Mouse (Mus musculus) stomach, embryonic 14.5 days (tissue): ENCODE results near the gene Slc35b2. TPM values are rescaled to one million over a fixed set of nuclear protein-coding genes. Genes with fewer than 3 reads are reported as not detected.

Source experiments
- ATAC-seq: fragments of 200-750 bp; cut with Nextera tagmentation; 2 replicates; pipeline ENCODE4 v1.8.0; 2017; ENCODE audit warnings: low read depth, moderate TSS enrichment; ENCODE audit not compliant: insufficient number of reproducible peaks, insufficient read depth, low FRiP score
- H3K27ac ChIP-seq: fragments of 300-500 bp; sonication (generic); 2 replicates; pipeline ENCODE4 v1.5.1; 2014; ENCODE audit warnings: mild to moderate bottlenecking, low read length, moderate library complexity, mixed read lengths
- H3K27me3 ChIP-seq: fragments of 300-500 bp; sonication (generic); 2 replicates; pipeline ENCODE4 v1.6.1; 2014; ENCODE audit warnings: low read length, control low read depth, mixed read lengths; ENCODE audit not compliant: control insufficient read depth, insufficient read depth
- H3K36me3 ChIP-seq: fragments of 300-500 bp; sonication (generic); 2 replicates; pipeline ENCODE4 v1.6.1; 2014; ENCODE audit warnings: mild to moderate bottlenecking, control low read depth, low read length, moderate library complexity, mixed read lengths; ENCODE audit not compliant: control insufficient read depth, insufficient read depth
- H3K4me1 ChIP-seq: fragments of 300-500 bp; sonication (generic); 2 replicates; pipeline ENCODE4 v1.6.1; 2014; ENCODE audit warnings: low read length, control low read depth, mixed read lengths; ENCODE audit not compliant: control insufficient read depth, insufficient read depth
- H3K4me2 ChIP-seq: fragments of 300-500 bp; sonication (generic); replicated peaks from 2 replicates; pipeline ENCODE4 v1.6.1; 2014; ENCODE audit warnings: low read depth, low read length, control low read depth
- H3K4me3 ChIP-seq: fragments of 300-500 bp; sonication (generic); 2 replicates; pipeline ENCODE4 v1.5.1; 2014; ENCODE audit warnings: low read depth, low read length, control low read depth
- H3K9ac ChIP-seq: fragments of 300-500 bp; sonication (generic); replicated peaks from 2 replicates; pipeline ENCODE4 v1.6.1; 2014; ENCODE audit warnings: low read depth, mild to moderate bottlenecking, control low read depth, low read length, moderate library complexity, mixed read lengths
- H3K9me3 ChIP-seq: fragments of 300-500 bp; sonication (generic); 2 replicates; pipeline ENCODE4 v1.6.1; 2016; ENCODE audit warnings: low read depth, low read length, control low read depth; ENCODE audit not compliant: control insufficient read depth
- WGBS: fragments of 180-500 bp; shearing (Covaris S2); extraction: QIAGEN DNeasy Blood & Tissue Kit; methylation state at CpG from one replicate; pipeline ENCODE4 v1.1.7; 2014; 5-methylcytosine and 5-hydroxymethylcytosine counted together
- polyA plus RNA-seq: library from polyadenylated mRNA; unstranded; fragments of >200 nt; fragmentation: Nextera tagmentation; extraction: Ambion mirVana; gene quantifications from 2 replicates; pipeline ENCODE4 v1.2.1, GENCODE M21; 2014

Slc35b2 gene
- polyA plus RNA-seq, 1 experiment from 2014 or later, result 117 TPM

GRCm38 (mm10) chr17:45564531-45565084 is 934 bp downstream of the Slc35b2 start:
- peak overlapping the region; percentile 85 for H3K4me3 ChIP-seq
- H3K4me1 ChIP-seq, result peaks cover 12% of the 10 kb centered on the region; the same call in 1 of the 2 replicates
- peak overlapping the region; percentile 86 for H3K9ac ChIP-seq
- WGBS, result 8% methylated on average over 18 of the region's 18 CpGs
- no peaks in the 10 kb centered on the region for H3K9me3 ChIP-seq
- H3K27me3 ChIP-seq, result no peaks in the 10 kb centered on the region
- H3K4me2 ChIP-seq, result peak overlapping the region; percentile 99
- H3K36me3 ChIP-seq, result peaks cover 37% of the 10 kb centered on the region
- peak overlapping the region; percentile 79; the same call in 1 of the 2 replicates for H3K27ac ChIP-seq
- ATAC-seq, result peak; percentile 7; the same call in 1 of the 2 replicates

- H3K9ac ChIP-seq, result peak overlapping the region; percentile 86; the same call in 1 of the 2 replicates
- no peaks in the 10 kb centered on the region for H3K9me3 ChIP-seq
- peaks cover 15% of the 10 kb centered on the region; the same call in 1 of the 2 replicates for H3K4me1 ChIP-seq
- ATAC-seq, result no peak
- H3K4me2 ChIP-seq, result peak overlapping the region; percentile 99
- WGBS, result 89% methylated on average over 11 of the region's 11 CpGs
- peak overlapping the region; percentile 85 for H3K4me3 ChIP-seq
- H3K36me3 ChIP-seq, result peaks cover 42% of the 10 kb centered on the region
- H3K27me3 ChIP-seq, result no peaks in the 10 kb centered on the region
- H3K27ac ChIP-seq, result no peak overlapping the region
Observed at GRCm38 (mm10) chr17:45565103-45565502, 1.4 kb downstream of the Slc35b2 start.

- no peaks in the 10 kb centered on the region for H3K9me3 ChIP-seq
- no peak for ATAC-seq
- H3K4me3 ChIP-seq, result no peak overlapping the region
- H3K36me3 ChIP-seq, result peaks cover 51% of the 10 kb centered on the region
- 47% methylated on average over 1 of the region's 1 CpGs for WGBS
- peaks cover 23% of the 10 kb centered on the region; the same call in 1 of the 2 replicates for H3K4me1 ChIP-seq
- no peaks in the 10 kb centered on the region for H3K27me3 ChIP-seq
- H3K4me2 ChIP-seq, result no peak overlapping the region
- H3K9ac ChIP-seq, result no peak overlapping the region
- no peak overlapping the region for H3K27ac ChIP-seq
Observed at GRCm38 (mm10) chr17:45566031-45566359, 2.3 kb downstream of the Slc35b2 start.

GRCm38 (mm10) chr17:45566360-45567161 is 2.9 kb downstream of the Slc35b2 start:
- no peak overlapping the region for H3K27ac ChIP-seq
- no peaks in the 10 kb centered on the region for H3K27me3 ChIP-seq
- ATAC-seq, result no peak
- H3K9ac ChIP-seq, result no peak overlapping the region
- peaks cover 29% of the 10 kb centered on the region; the same call in 1 of the 2 replicates for H3K4me1 ChIP-seq
- peaks cover 56% of the 10 kb centered on the region for H3K36me3 ChIP-seq
- no peak overlapping the region for H3K4me3 ChIP-seq
- H3K4me2 ChIP-seq, result no peak overlapping the region
- 62% methylated on average over 18 of the region's 18 CpGs for WGBS
- no peaks in the 10 kb centered on the region for H3K9me3 ChIP-seq

- H3K27ac ChIP-seq, result no peak overlapping the region
- peaks cover 60% of the 10 kb centered on the region for H3K36me3 ChIP-seq
- no peak for ATAC-seq
- H3K4me3 ChIP-seq, result no peak overlapping the region
- peaks cover 34% of the 10 kb centered on the region; the same call in 1 of the 2 replicates for H3K4me1 ChIP-seq
- no peaks in the 10 kb centered on the region for H3K9me3 ChIP-seq
- 25% methylated on average over 4 of the region's 4 CpGs for WGBS
- H3K4me2 ChIP-seq, result no peak overlapping the region
- no peak overlapping the region for H3K9ac ChIP-seq
- H3K27me3 ChIP-seq, result no peaks in the 10 kb centered on the region
Observed at GRCm38 (mm10) chr17:45567162-45567601, 3.5 kb downstream of the Slc35b2 start.

GRCm38 (mm10) chr17:45568990-45569389 is 5.3 kb downstream of the Slc35b2 start:
- peaks cover 60% of the 10 kb centered on the region for H3K36me3 ChIP-seq
- H3K27me3 ChIP-seq, result no peaks in the 10 kb centered on the region
- H3K4me1 ChIP-seq, result peaks cover 34% of the 10 kb centered on the region; the same call in 1 of the 2 replicates
- H3K4me2 ChIP-seq, result no peak overlapping the region
- no peak overlapping the region for H3K27ac ChIP-seq
- no peak overlapping the region for H3K4me3 ChIP-seq
- H3K9ac ChIP-seq, result no peak overlapping the region; the same call in 1 of the 2 replicates
- ATAC-seq, result no peak
- no peaks in the 10 kb centered on the region for H3K9me3 ChIP-seq
- WGBS, result 81% methylated on average over 12 of the region's 12 CpGs

GRCm38 (mm10) chr17:45569999-45570398 is 6.3 kb downstream of the Slc35b2 start:
- peaks cover 34% of the 10 kb centered on the region; the same call in 1 of the 2 replicates for H3K4me1 ChIP-seq
- no peaks in the 10 kb centered on the region for H3K9me3 ChIP-seq
- 77% methylated on average over 4 of the region's 4 CpGs for WGBS
- ATAC-seq, result no peak
- no peaks in the 10 kb centered on the region for H3K27me3 ChIP-seq
- peaks cover 60% of the 10 kb centered on the region for H3K36me3 ChIP-seq
- H3K9ac ChIP-seq, result no peak overlapping the region
- H3K4me2 ChIP-seq, result no peak overlapping the region
- no peak overlapping the region for H3K27ac ChIP-seq
- H3K4me3 ChIP-seq, result no peak overlapping the region

GRCm38 (mm10) chr17:45572103-45573086 is 8.7 kb downstream of the Slc35b2 start:
- no peaks in the 10 kb centered on the region for H3K27me3 ChIP-seq
- H3K4me2 ChIP-seq, result peak overlapping the region; percentile 80
- H3K36me3 ChIP-seq, result peaks cover 45% of the 10 kb centered on the region
- ATAC-seq, result peak; percentile 34; the same call in 1 of the 2 replicates
- H3K4me1 ChIP-seq, result peaks cover 32% of the 10 kb centered on the region; the same call in 1 of the 2 replicates
- under 1% methylated on average over 55 of the region's 57 CpGs for WGBS
- peak overlapping the region; percentile 98 for H3K27ac ChIP-seq
- H3K9ac ChIP-seq, result peak overlapping the region; percentile 99
- no peaks in the 10 kb centered on the region for H3K9me3 ChIP-seq
- H3K4me3 ChIP-seq, result peak overlapping the region; percentile 100
